Mouse (Mus musculus): ENCODE data around the gene Csrp3. TPM values are rescaled to one million over a fixed set of nuclear protein-coding genes. Genes with fewer than 3 reads are reported as not detected.

The Csrp3 gene
- polyA plus RNA-seq, 1 experiment from 2014 or later, result 4.0 TPM

DNA sequence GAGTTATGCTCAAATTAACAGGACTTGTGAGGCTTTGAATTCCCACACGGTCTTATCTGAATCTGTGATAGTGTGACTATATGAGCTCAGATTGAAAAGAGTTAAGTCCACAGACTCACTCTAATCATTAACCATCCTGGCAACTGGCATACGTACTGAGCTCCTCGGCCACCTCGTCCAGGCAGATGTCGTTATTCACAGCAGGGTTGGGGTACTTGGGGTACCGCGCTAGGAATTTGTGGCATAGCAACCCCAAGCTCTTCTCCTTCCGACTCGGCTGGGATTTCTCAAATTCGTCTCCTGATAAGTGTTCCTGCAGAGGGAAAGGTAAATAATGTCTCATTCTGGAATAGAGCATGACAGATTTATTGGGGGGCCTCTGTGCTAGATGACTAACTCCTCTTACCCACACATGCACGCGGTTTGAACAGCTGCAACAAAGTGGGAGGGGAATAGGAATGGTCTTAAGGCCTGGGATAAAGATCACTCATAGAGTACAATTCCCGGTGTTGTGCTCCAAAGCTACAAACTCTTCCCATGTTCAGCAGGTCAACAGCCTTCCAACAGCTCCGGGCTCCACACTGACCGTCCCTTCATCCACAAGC is 30.1 kb upstream of the Csrp3 start:
- H3K27ac ChIP-seq (replicated peaks; ENCODE audit: low read depth, low read length), result no peak overlapping the region
- no peaks in the 10 kb centered on the region for H3K4me1 ChIP-seq (ENCODE audit: control insufficient read depth, insufficient read depth, low read length)
- no peak overlapping the region for H3K9ac ChIP-seq (replicated peaks; ENCODE audit: low read length)
- no peak for DNase-seq (ENCODE audit: low spot score)
- WGBS, result 95% methylated on average over 15 of the region's 15 CpGs
- peaks cover 5% of the 10 kb centered on the region; the same call in 1 of the 2 replicates for H3K36me3 ChIP-seq (replicated peaks; ENCODE audit: control insufficient read depth, insufficient read depth, low read depth, low read length)
- no peaks in the 10 kb centered on the region for H3K9me3 ChIP-seq (replicated peaks; ENCODE audit: control insufficient read depth, low read length)
- H3K4me2 ChIP-seq (ENCODE audit: low read depth, low read length), result no peak overlapping the region
- 0 out of 2 replicates have a peak, but pooled peaks cover 3% of the 10 kb centered on the region for H3K27me3 ChIP-seq (ENCODE audit: control insufficient read depth, insufficient read depth, low read length)
- H3K4me3 ChIP-seq (ENCODE audit: low read depth, low read length), result no peak overlapping the region
- ATAC-seq (replicated peaks; ENCODE audit: insufficient number of reproducible peaks, low FRiP score, low TSS enrichment, low read depth), result no peak

DNA sequence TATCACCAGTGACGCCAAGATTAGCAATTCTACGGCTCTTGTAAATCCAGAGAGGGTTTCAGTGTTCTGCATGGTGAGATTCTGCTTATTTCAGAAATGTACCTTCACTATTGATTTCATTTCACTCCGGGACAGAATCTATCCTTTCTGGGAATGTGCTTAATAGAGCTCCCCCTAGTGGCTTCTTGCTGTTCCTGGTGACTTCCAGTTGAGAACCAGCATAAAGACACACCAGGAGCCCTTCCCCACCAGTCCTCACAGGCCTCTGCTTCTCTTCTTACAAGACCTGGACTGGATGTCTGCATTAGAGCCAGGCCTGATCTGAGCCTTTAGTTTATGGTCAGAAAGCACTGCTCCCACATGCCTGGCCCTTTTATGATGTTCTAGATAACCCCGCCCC is 28.7 kb upstream of the Csrp3 start:
- peaks cover 8% of the 10 kb centered on the region; the same call in 1 of the 2 replicates for H3K36me3 ChIP-seq (replicated peaks; ENCODE audit: control insufficient read depth, insufficient read depth, low read depth, low read length)
- WGBS, result 75% methylated on average over 4 of the region's 4 CpGs
- no peak overlapping the region for H3K4me2 ChIP-seq (ENCODE audit: low read depth, low read length)
- H3K27me3 ChIP-seq (ENCODE audit: control insufficient read depth, insufficient read depth, low read length), result no peaks in the 10 kb centered on the region
- ATAC-seq (replicated peaks; ENCODE audit: insufficient number of reproducible peaks, low FRiP score, low TSS enrichment, low read depth) (no peak), DNase-seq (ENCODE audit: low spot score) (peak; percentile 82)
- no peaks in the 10 kb centered on the region for H3K4me1 ChIP-seq (ENCODE audit: control insufficient read depth, insufficient read depth, low read length)
- no peaks in the 10 kb centered on the region for H3K9me3 ChIP-seq (replicated peaks; ENCODE audit: control insufficient read depth, low read length)
- H3K4me3 ChIP-seq (ENCODE audit: low read depth, low read length), result no peak overlapping the region
- no peak overlapping the region for H3K27ac ChIP-seq (replicated peaks; ENCODE audit: low read depth, low read length)
- H3K9ac ChIP-seq (replicated peaks; ENCODE audit: low read length), result no peak overlapping the region

DNA sequence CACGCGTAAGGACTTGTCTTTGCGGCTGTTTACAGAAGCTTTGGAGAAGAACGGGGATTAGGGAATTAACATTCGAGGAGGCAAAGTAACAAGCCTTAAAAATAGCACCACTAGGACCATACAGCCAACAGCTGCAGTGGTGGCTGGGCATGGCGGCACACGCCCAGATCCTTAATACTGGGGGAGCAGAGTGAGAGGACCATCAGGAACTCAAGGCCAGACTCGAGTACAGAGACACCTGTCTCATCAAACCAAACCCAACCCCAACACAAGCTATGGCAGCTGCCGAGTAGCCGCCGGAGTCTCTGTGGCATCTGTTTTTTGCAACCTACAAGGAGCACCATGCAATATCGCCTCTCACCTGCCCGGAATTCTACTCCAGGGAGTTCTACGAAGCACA is 27.3 kb upstream of the Csrp3 start:
- H3K27ac ChIP-seq (replicated peaks; ENCODE audit: low read depth, low read length), result no peak overlapping the region
- H3K36me3 ChIP-seq (replicated peaks; ENCODE audit: control insufficient read depth, insufficient read depth, low read depth, low read length), result peaks cover 8% of the 10 kb centered on the region; the same call in 1 of the 2 replicates
- no peak overlapping the region for H3K4me3 ChIP-seq (ENCODE audit: low read depth, low read length)
- H3K9ac ChIP-seq (replicated peaks; ENCODE audit: low read length), result no peak overlapping the region
- WGBS, result 94% methylated on average over 14 of the region's 14 CpGs
- DNase-seq (ENCODE audit: low spot score) (no peak), ATAC-seq (replicated peaks; ENCODE audit: insufficient number of reproducible peaks, low FRiP score, low TSS enrichment, low read depth) (no peak)
- no peaks in the 10 kb centered on the region for H3K9me3 ChIP-seq (replicated peaks; ENCODE audit: control insufficient read depth, low read length)
- H3K4me2 ChIP-seq (ENCODE audit: low read depth, low read length), result no peak overlapping the region
- H3K27me3 ChIP-seq (ENCODE audit: control insufficient read depth, insufficient read depth, low read length), result no peaks in the 10 kb centered on the region
- no peaks in the 10 kb centered on the region for H3K4me1 ChIP-seq (ENCODE audit: control insufficient read depth, insufficient read depth, low read length)

DNA sequence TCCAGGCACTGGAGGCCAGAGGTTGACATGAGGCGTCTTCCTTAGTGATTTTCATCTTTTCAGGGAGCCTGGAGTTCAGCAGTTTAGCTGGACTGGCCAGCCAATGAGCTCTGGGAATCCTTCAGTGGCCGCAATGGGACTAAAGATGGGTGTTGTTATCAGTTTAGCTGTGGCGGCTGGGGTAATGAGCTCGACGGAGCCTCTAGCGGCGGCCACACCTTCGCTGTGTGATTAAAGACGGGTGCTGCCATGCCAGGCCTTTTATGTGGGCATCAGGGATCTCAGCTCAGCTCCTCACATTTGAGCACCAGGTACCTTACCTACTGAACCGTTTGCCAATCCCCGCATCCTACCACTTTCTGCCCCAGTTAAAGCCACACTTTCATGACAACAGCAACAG is 23.5 kb upstream of the Csrp3 start:
- H3K4me1 ChIP-seq (ENCODE audit: control insufficient read depth, insufficient read depth, low read length), result no peaks in the 10 kb centered on the region
- peaks cover 8% of the 10 kb centered on the region; the same call in 1 of the 2 replicates for H3K36me3 ChIP-seq (replicated peaks; ENCODE audit: control insufficient read depth, insufficient read depth, low read depth, low read length)
- ATAC-seq (replicated peaks; ENCODE audit: insufficient number of reproducible peaks, low FRiP score, low TSS enrichment, low read depth) (no peak), DNase-seq (ENCODE audit: low spot score) (no peak)
- no peak overlapping the region for H3K27ac ChIP-seq (replicated peaks; ENCODE audit: low read depth, low read length)
- H3K9me3 ChIP-seq (replicated peaks; ENCODE audit: control insufficient read depth, low read length), result no peaks in the 10 kb centered on the region
- no peak overlapping the region for H3K4me2 ChIP-seq (ENCODE audit: low read depth, low read length)
- no peaks in the 10 kb centered on the region for H3K27me3 ChIP-seq (ENCODE audit: control insufficient read depth, insufficient read depth, low read length)
- H3K4me3 ChIP-seq (ENCODE audit: low read depth, low read length), result no peak overlapping the region
- H3K9ac ChIP-seq (replicated peaks; ENCODE audit: low read length), result no peak overlapping the region
- WGBS, result 93% methylated on average over 11 of the region's 11 CpGs

DNA sequence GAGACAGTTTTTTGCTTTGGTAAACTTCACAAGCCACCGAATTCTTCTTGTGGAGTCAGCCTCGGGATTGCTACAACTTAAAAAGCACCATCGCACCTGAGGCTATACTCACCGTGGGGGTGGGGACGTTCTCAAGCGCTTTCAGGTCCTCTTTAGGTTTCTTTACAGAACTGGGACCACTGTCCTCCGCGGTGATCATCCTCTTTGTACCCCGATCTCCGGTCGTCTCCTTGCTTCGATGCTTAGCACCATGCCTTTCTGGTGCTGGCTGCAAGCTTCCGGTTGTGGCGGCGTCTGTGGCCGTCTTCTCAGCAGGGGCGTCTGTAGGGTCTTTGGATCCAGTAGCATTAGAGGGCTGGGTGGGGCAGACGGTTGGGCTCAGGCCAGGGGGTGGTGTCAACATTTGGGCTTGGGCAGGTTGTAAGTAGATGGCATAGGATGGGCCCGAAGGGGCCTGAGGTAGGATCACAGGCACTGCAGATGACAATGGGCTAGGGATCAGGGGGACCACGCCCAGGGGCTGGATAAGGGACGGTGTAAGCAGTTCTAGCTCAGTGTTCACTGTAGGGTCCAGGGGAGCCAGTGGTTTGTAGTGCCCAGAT is 22.8 kb upstream of the Csrp3 start:
- Histone ChIP-seq H3K27ac (replicated peaks; ENCODE audit: low read depth, low read length) (no peak overlapping the region), H3K4me1 (ENCODE audit: control insufficient read depth, insufficient read depth, low read length) (no peaks in the 10 kb centered on the region), H3K4me2 (ENCODE audit: low read depth, low read length) (no peak overlapping the region), H3K36me3 (replicated peaks; ENCODE audit: control insufficient read depth, insufficient read depth, low read depth, low read length) (peaks cover 8% of the 10 kb centered on the region; the same call in 1 of the 2 replicates), H3K9ac (replicated peaks; ENCODE audit: low read length) (no peak overlapping the region), H3K9me3 (replicated peaks; ENCODE audit: control insufficient read depth, low read length) (no peaks in the 10 kb centered on the region), H3K4me3 (ENCODE audit: low read depth, low read length) (no peak overlapping the region), H3K27me3 (ENCODE audit: control insufficient read depth, insufficient read depth, low read length) (no peaks in the 10 kb centered on the region)
- ATAC-seq (replicated peaks; ENCODE audit: insufficient number of reproducible peaks, low FRiP score, low TSS enrichment, low read depth) (no peak), DNase-seq (ENCODE audit: low spot score) (no peak)
- WGBS, result 91% methylated on average over 21 of the region's 21 CpGs

DNA sequence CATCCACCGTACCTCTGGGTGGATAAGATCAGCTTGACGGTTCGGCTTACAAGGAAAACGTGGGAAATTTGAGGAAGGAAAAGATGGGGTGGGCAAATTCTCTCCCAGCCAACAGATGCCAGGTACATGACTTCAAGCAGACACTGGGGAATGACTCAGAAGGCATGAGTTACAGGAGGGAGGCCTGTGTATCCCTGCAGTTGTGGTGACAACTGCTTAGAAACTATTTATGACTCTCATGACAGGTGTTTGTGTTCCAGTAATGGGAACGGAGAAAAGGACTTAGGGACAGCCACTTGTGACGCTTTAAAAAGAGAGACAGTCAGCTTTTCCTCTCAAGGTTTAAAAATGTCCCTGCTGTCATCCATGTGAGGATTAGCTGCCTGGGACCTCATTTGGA is 22.3 kb upstream of the Csrp3 start:
- Histone ChIP-seq H3K4me1 (ENCODE audit: control insufficient read depth, insufficient read depth, low read length) (no peaks in the 10 kb centered on the region), H3K27me3 (ENCODE audit: control insufficient read depth, insufficient read depth, low read length) (no peaks in the 10 kb centered on the region), H3K4me2 (ENCODE audit: low read depth, low read length) (no peak overlapping the region), H3K9ac (replicated peaks; ENCODE audit: low read length) (no peak overlapping the region), H3K27ac (replicated peaks; ENCODE audit: low read depth, low read length) (no peak overlapping the region), H3K9me3 (replicated peaks; ENCODE audit: control insufficient read depth, low read length) (no peaks in the 10 kb centered on the region), H3K4me3 (ENCODE audit: low read depth, low read length) (no peak overlapping the region), H3K36me3 (replicated peaks; ENCODE audit: control insufficient read depth, insufficient read depth, low read depth, low read length) (peaks cover 5% of the 10 kb centered on the region; the same call in 1 of the 2 replicates)
- 83% methylated on average over 6 of the region's 6 CpGs for WGBS
- DNase-seq (ENCODE audit: low spot score) (no peak), ATAC-seq (replicated peaks; ENCODE audit: insufficient number of reproducible peaks, low FRiP score, low TSS enrichment, low read depth) (no peak)

DNA sequence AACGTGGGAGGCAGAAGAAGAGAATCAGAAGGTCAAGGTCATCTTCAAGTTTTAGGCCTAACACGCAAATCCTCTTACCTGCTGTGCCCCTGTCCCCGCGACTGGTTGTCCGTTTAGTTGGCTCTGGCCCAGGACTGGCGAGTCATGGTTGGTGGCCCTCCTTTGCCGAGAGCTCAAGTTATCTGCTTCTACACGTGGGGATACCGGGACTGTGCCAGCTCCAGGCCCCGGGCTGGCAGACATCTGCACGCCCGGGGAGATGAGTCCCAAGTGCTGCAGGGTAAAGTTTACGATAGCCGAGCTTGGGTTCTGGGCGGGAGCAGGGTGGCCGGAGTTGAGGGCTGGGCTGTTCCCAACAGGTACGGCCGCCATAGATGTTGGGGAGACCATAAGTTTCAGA is 19.7 kb upstream of the Csrp3 start:
- Histone ChIP-seq H3K27me3 (ENCODE audit: control insufficient read depth, insufficient read depth, low read length) (no peaks in the 10 kb centered on the region), H3K9me3 (replicated peaks; ENCODE audit: control insufficient read depth, low read length) (no peaks in the 10 kb centered on the region), H3K36me3 (replicated peaks; ENCODE audit: control insufficient read depth, insufficient read depth, low read depth, low read length) (peaks cover under 1% of the 10 kb centered on the region; the same call in 1 of the 2 replicates), H3K27ac (replicated peaks; ENCODE audit: low read depth, low read length) (no peak overlapping the region), H3K9ac (replicated peaks; ENCODE audit: low read length) (no peak overlapping the region), H3K4me1 (ENCODE audit: control insufficient read depth, insufficient read depth, low read length) (no peaks in the 10 kb centered on the region), H3K4me2 (ENCODE audit: low read depth, low read length) (no peak overlapping the region), H3K4me3 (ENCODE audit: low read depth, low read length) (no peak overlapping the region)
- no peak for DNase-seq (ENCODE audit: low spot score)
- WGBS, result 94% methylated on average over 18 of the region's 18 CpGs
- ATAC-seq (replicated peaks; ENCODE audit: insufficient number of reproducible peaks, low FRiP score, low TSS enrichment, low read depth), result no peak

DNA sequence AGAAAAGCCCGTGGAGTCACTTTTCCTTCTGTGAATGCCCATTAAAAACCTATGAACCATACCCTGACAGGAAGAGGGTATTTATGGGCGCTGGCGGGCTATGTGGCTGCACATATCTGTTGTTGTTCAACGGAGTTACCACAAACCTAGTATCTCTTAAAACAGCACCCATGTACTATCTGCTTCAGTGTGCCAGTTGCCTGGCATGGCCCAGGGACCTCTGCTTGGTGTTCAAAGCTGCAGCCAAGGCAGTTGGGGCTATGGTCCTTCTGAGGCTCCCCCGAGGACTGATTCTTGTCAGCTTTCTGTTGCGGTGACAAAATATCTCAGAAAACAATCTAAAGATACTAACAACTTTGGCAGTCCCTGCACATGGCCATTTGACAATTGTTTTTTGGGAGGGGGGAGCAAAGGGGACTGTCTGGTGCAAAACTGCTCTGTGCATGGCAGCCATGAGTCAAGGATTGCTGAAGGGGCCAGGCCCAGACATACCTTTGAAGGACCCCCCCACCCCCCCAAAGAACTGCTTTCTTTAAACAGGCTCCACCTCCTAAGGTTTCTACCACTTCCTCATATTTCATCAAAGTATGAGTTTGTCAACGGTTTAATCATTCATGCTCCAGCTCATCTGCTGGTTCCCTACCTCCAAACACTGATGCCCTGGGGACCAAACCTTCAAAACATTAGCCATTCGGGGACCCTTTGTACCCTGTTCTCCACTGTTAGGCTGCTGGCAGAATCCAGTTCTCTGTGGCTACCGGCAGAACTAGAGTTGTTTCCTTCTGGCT is 17.0 kb upstream of the Csrp3 start:
- Histone ChIP-seq H3K4me2 (ENCODE audit: low read depth, low read length) (no peak overlapping the region), H3K36me3 (replicated peaks; ENCODE audit: control insufficient read depth, insufficient read depth, low read depth, low read length) (no peaks in the 10 kb centered on the region; the same call in 1 of the 2 replicates)
- DNase-seq (ENCODE audit: low spot score), result no peak

More for the DNA sequence above, 17.0 kb upstream of the Csrp3 start:
- 90% methylated on average over 9 of the region's 9 CpGs for WGBS
- H3K9me3 ChIP-seq (replicated peaks; ENCODE audit: control insufficient read depth, low read length), result no peaks in the 10 kb centered on the region
- H3K27me3 ChIP-seq (ENCODE audit: control insufficient read depth, insufficient read depth, low read length), result no peaks in the 10 kb centered on the region
- H3K27ac ChIP-seq (replicated peaks; ENCODE audit: low read depth, low read length), result no peak overlapping the region
- H3K4me1 ChIP-seq (ENCODE audit: control insufficient read depth, insufficient read depth, low read length), result no peaks in the 10 kb centered on the region
- no peak for ATAC-seq (replicated peaks; ENCODE audit: insufficient number of reproducible peaks, low FRiP score, low TSS enrichment, low read depth)
- no peak overlapping the region for H3K4me3 ChIP-seq (ENCODE audit: low read depth, low read length)
- H3K9ac ChIP-seq (replicated peaks; ENCODE audit: low read length), result no peak overlapping the region

Data from embryonic facial prominence, embryonic 11.5 days (tissue).